Mouse (Mus musculus) frontal cortex, postnatal 25 days (tissue): ENCODE measurements around the gene Olfr740.

Source experiments
- DNase-seq, 2 experiments: peaks; one replicate each; pipeline ENCODE4 v3.0.0; 2022; ENCODE audit warnings: low spot score in 2 of 2

Olfr740 gene

DNA sequence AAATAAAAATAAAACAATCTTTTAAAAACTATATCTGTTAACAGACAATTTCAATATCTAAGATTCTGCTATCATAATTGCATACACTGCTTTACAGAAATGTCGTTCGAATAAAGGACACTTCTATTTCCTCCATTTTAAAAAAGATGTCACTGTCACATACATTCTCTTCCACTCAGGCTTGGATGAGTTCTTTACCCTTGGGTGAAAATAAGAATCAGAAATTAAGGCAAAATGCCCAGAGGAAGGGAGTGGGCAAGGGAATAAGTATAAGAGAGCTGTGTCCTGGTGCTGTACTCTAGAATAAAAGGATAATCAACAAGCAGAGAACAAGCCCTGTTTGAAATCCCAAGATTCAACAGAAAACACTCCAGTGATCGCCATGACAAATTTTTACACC is at the start of gene Olfr740:
TSS of gene Olfr740 (plus strand) at position 301 of the 400 bp plus-strand sequence.
- no peak for DNase-seq

DNA sequence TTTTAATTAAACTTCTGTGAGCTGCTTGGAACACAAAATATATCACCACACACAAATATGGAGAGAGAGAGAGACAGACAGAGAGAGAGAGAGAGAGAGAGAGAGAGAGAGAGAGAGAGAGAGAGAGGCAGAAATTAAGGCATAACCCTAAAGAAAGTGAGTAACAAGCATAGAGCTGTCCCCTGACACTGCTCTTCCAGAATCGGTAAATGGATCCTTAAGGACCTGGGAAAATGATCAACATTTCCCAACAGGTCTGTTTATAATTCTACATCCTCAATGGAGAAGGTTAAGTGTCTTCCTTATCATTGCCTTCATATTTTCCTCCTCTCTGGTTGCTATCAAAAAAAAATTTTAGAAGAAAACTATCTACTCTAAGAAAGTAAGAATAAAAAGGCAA is 38.1 kb upstream of the Olfr740 start, which contains the start of gene Olfr738:
TSS of gene Olfr738 (plus strand) at position 301 of the 400 bp plus-strand sequence.
- DNase-seq = no peak

DNA sequence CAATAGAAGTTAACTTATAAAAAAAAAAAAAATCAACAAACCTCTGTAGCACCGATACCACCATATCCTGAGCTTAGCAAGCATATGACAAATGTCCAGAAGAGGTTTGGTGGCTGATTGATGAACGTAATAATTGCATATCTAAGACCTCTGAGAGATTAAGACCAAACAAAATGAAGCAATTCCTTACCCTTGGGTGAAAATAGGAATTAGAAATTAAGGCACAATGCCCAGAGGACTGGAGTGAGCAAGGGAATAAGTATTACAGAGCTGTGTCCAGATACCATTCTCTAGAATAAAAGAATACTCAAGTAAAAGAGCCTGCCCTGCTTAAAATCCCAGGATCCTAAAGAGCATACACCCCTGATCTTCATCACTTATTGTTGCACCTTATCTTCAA is 27.0 kb upstream of the Olfr740 start, which contains the start of gene Olfr739:
TSS of gene Olfr739 (plus strand) at position 301 of the 400 bp plus-strand sequence.
- no peak for DNase-seq

DNA sequence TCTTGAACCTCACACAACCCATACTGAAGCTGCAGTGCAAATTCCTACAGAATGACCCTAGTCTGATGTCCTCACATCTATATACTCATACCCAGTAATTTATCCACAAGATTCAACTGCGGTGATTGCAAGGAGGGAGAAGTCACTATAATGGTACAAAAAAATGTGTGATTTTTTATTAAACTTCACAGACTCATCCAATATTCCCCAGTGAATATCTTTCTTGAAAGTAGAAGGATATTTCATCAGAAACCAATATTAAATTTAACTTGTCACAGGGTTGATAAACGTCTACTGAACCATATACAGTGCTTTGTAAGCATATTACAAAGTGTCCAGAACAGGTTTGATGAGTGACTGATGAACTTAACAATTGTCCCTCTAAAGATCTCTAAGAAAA is 27.1 kb downstream of the Olfr740 start, which contains the start of gene Olfr741:
TSS of gene Olfr741 (plus strand) at position 301 of the 400 bp plus-strand sequence.
- no peak for DNase-seq

DNA sequence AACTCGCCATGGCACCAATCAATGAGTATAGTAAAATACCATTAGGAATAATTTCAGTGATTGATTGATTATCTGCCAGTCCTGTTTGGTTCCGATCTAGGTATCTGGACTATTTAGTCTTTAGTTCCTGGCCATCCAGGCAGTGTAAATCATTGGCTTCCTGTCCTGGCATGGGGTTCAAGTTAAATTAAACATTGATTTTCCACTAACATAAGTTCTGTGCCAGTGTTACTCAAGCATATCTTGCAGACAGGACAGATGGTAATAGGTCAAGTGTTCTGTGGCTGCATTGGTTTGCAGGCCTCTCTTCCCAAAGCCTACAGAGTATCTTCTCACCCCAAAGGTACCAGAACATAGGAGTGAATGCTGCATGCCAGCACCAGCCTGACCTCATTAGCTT is 33.1 kb downstream of the Olfr740 start:
- DNase-seq = no peak

DNA sequence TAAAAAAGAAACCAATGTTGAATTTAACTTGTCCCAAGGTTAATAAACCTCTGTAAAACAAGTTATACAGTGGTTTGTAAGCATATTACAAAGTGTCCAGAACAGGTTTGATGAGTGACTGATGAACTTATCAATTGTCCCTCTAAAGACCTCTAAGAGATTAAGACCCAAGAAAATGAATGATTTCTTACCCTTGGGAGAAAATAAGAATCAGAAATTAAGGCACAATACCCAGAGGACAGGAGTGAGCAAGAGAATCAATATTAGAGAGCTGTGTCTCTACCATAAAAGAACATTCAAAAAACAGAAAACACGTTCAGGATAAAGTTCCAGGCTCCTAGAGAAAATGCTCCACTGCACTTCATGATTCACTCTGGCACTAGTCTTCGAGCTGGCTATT is 58.0 kb downstream of the Olfr740 start, which contains the start of gene Olfr742:
TSS of gene Olfr742 (plus strand) at position 301 of the 400 bp plus-strand sequence.
- DNase-seq = no peak
